Mouse (Mus musculus) layer of hippocampus, adult 9-11 months (tissue): Measurements from ENCODE around the gene Hs3st2.
"Not testable (repeated sequence)": the region's sequence is repeated elsewhere in the genome, so short reads cannot be mapped to it uniquely, and the experiment has no call there.

ENCODE experiments used
- DNase-seq: peaks from one replicate; pipeline ENCODE4 v3.0.0; 2022

Gene Hs3st2

DNA sequence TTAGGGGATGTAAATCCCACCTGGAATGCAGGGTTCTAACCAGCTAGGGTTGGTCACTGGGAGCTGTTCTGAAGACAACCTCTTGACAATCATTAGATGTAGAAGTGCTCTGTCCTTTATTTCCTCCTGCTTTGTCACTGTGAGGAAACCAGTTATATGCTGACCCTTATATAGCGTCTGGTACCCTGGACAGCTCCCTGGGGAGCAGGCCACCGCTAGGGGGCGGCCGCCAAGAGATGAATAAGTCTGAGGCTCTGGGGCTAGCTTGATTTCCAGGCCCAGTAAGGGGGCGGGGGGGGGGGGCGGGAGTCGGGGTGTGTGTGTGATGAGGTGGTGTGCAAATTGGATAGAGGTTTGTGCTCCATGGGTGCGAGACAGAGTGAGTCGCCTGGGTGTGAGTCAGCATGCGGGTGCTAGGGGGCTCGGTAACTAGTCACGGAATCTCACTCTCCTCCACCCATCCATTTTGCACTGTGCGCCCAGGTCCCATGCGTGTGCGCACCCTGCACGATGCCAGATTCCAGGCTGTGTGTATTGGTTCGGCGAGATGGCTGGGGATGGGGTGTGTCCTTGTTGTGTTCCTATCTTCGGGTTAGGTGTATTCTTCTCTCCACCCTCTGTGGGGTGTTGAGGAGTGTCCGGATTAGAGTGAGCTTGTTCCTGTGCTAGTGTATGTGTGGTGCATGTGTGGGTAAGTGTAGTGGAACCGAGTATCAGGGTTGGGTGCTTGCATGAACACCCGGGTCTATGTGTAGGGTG, at the start of gene Hs3st2:
Gene Hs3st2, plus strand, starts transcription at position 635 of the 759 bp plus-strand sequence.
- DNase-seq: peak; percentile 37

DNA sequence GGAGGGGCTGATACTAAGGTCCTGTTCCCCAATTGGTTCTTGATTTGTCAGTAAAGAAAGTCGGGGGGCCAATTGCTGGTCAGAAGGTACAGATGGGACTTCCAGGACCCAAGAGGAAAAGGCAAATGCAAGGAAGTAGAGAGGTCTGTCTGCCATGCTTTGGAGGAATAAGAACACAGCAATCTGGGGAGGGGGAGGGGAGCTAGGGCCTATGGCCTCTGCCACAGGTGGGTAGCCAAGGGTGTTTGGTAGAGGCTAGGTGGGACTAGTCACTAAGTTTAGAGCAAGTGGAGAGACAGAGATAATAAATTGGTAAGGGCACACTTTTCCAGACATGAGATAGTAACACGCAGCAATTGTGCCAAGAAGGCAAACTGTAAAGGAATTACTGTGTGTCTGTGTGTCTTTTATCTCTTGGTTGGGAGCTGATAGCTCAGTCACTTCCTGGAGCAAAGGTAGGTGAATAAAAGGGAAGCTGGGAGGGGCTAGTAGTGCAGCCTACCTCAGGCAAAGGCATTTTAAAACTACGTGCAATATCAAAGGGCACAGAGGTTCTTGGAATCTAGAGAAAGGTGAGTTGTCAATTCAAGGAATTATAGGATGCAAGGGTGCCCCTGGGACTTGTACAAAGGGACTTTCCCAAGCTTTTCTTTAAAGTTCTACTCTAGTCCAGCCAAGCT, 43.2 kb upstream of the Hs3st2 start:
- no peak for DNase-seq

DNA sequence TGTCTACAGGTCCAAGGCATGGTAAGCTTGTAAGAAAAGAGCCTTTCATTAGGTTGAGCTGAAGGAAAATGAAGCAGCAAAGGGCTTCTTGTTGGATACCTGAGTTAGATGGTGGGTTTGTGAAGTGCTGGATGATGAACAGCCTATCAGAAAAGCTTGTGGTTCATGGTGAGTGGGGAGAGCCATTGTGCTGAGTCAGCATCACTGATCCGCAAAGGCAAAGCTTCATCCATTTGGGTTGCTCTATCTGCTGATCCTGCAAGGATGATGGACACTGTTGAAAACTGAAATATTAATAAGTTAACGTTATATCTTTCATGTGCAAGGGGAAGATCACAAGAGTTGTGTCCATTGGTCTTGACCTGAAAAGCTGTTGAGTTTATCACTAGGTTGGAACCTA, 40.0 kb upstream of the Hs3st2 start:
- no peak for DNase-seq

DNA sequence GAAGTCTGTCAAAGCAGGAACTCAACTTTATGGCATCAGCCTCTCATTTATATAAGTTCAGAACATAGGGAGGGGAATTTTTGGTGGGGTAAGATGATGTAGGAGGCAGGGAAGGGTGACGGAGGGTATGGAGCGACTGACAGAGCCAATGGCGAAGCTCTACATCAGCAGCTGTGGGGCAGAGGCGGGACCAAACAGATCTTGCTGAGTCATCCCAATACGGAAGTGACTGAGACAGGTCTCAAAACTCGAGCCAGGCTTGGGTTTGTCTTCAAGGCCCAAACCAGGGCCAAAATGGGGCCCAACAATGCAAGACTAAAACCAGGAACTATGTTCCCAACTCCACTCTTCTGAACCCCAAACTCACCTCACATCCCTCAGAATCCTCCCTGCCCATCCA, 30.2 kb upstream of the Hs3st2 start:
- not testable (repeated sequence) for DNase-seq

DNA sequence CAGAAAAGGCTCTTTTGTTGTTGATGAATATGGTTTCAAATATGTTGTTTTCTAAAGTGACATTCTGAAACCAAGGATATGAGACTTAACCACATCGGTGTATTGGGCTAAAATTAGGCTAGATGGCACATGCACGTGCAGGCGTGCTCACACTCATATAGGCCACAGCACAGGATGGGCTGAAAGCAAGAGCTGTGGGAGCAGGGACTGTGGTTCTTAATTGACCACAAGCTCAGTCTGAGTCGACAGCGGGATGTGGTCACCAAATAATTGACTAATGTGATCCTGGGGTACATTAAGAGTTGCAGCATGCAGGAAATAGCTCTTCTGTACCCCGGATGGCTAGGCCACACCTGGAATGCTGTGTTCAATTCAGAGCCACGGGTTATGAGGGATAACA, 26.1 kb upstream of the Hs3st2 start:
- DNase-seq: no peak

DNA sequence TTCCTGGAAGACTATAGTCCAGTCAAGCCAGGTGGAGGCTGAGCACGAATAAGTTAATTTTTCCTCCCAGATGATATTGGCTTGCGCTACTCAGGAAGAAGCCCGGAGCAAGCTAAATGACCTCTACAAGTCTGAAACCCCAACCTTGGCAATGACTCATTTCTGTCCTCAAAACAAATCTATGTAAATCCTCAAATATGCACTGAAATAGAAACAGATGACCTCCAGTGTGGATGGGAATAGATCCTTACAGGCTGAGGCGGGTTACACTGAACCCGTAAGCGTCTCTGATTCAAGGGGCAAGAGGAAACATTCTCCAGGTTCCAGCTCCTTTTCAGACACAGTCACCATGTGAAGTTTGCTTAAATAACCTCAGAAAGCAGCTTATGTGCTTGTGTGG, 24.5 kb upstream of the Hs3st2 start:
- DNase-seq: no peak

DNA sequence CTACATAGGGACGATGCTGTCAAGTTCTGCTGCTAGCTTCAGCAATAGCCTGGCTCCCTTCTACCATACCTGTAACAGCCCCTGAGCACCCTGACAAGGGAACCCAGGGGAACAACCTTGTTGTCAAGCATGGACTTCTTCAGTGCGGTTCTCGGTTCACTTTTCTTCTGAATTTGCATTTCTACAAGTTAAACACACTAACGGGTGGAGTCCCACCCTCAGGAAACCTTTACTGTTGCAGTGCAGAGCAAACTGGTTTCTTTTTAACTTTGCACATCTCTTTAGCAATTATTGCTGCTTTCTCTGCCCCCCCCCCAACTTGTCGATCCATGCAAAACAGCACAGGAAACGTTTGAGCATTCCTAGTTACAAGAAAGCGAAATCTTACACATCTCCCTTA, 19.7 kb upstream of the Hs3st2 start:
- no peak for DNase-seq

DNA sequence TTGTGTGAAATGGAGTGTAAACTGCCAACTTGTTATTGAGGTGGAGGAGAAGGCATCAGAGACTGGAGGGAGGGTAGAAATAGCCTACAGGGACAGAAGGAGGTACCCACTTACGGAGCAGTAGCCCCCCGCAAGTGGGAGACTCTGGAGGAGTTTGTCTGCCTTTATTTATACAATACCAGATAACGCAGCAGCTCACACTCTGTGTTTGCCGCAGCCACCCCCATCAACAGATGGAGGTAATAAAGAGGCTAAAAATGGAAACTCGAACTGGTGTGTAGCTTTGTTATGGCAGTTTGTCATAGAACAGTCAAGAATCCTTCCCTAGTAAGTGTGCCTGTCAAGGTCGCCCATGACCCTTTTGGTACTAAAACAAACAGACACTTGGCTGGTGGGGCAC, 16.2 kb upstream of the Hs3st2 start:
- peak; percentile 55 for DNase-seq

DNA sequence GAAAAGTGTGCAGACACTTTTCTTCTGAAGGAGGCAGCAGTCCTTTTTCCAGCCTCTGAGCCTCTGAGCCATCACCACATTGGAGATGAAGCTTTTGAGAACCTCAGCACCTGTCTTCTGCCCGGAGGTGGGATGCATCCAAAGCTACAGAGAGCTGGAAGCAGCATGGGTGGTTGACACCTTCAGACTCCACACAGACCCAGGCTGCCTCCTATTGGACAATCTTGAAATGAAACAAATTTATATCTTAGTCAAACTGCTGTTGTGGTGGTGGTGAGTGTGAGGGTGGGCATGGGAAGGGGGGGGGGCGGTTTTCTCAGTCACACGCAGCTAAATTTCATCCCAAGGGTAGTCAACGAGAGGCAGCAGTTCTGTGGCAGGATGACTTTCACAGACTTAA, 12.7 kb upstream of the Hs3st2 start:
- DNase-seq: no peak

DNA sequence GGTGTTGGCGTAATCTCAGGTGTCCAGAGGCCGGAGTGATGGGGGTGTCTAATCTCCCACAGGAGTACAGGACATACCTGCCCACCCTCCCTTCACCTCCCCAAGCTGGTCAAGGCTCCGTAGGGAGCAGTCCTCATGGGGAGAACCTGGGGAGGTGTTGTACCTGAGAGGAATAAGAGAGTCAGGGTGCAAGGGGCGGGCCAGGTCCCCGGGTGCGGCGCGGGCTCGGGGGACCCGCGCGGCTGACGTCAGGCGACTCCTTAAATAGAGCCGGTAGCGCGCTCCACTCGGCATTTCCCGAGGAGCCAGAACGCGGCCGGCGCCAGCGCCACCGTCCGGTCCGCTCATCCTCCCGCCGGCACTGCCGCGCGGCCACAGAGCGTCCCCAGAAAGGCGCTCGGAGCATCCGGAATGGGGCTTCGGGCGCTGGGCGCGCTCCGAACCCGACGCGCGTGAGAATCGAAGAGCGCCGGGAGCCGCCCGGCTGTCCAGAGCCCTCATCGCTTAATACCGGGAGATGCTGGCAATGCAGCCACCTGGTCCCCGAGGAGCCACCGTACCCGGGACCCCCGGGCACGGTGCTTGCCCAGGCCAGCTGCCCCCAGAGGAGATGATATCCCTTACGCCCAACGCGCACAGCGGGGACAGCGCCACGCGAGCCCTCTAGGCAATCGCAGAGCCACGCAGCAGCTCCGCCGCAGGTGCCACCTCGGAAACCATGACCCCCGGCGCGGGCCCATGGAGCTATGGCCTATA, 503 bp downstream of the Hs3st2 start:
- peak; percentile 28 for DNase-seq

DNA sequence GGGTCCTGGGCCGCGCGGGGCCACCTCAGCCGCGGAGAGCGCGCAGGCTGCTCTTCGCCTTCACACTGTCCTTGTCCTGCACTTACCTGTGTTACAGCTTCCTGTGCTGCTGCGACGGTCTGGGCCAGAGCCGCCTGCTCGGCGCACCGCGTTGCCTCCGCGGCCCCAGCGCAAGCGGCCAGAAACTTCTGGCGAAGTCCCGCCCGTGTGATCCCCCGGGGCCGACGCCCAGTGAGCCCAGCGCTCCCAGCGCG, 1.0 kb downstream of the Hs3st2 start:
- no peak for DNase-seq

DNA sequence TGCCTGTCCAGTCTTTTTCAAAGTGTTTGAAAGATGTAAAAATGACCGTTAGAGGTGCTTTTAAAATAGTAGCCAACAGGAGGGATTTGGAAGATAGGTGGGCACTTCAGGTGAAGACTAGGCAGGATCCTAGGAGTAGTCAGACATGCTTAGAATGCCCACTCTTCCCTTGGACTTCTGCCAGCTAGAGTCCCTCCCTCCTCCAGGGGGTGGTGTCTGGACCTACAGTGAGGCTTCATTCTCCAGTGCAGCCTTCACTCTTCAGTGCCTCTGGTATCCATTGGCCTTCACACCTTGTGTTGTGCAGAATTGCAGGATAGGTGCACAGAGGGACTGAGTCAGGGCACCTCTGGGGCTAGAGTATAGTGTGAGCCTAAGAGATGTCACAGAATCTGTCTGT, 2.2 kb downstream of the Hs3st2 start:
- DNase-seq: no peak

DNA sequence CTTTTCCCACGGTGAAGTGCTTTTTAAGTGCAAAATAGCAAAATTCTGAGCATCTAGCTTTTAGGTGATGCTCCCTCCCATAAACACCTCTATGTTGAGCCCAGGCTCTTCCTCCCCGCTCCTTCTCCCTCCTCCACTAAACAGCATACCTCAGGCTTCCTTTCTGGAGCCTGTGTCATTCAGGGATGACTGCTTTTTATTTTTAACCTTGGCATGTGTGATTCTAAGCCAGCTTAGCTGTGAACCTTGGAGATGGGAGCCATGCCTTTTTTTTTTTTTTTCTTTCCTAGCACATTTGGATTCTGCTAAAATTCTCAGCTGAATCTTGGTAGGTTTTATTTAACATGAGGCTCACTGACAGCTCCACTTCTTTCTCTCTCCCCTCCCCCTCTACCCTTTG, 3.2 kb downstream of the Hs3st2 start:
- DNase-seq: no peak

DNA sequence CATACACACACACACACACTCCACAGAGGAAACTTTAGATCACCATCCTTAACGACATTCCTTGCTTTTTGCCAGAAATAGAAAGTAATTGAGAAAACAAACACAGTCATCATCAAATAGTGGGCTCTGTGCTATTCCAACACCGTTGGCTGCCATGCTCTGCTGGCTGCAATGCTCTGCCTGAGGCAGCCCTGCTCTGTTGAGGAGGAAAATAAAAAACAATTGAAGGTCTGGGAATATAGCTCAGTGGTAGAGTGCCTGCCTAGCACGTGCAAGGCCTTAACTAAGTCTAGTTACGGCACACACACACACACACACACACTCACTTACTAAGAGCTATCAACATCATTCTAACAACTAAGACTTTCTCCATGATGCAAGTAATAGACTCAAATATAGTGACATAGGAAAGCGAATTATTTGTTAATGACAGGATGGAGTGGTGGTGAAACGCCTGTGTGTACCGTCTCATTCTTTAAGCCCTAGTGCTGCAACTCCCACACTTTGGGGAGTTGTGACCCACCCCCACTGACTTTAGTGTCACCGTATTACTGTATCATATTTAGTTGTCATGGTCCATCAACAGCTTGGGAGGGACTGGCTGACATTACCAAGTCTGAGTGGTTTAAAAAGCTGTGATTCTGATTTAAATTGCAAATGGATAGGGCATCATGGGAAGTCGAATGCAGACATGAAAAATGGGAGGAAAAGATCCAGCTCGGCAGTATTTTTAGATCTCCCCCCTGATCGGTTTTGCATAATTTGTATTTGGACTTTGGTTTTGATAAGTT, 19.3 kb downstream of the Hs3st2 start:
- DNase-seq: no peak

DNA sequence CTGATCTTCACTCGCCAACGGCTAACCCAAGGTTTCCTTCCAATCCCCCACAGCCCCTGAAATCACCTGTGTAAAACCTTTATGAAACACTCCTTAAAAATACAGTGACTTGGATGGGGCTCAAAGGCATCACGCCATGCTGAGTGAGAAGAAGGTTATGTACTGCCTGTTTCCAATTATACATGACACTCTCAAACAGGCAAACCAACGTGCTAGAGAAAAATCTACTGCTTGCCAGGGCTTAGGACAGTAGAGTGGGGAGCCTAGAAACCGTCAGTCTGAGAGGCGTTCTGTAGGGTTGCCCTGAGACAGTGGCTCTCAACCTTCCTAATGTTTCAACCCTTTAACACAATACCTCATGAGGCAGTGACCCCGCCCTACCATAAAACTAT, 19.8 kb downstream of the Hs3st2 start:
- no peak for DNase-seq

DNA sequence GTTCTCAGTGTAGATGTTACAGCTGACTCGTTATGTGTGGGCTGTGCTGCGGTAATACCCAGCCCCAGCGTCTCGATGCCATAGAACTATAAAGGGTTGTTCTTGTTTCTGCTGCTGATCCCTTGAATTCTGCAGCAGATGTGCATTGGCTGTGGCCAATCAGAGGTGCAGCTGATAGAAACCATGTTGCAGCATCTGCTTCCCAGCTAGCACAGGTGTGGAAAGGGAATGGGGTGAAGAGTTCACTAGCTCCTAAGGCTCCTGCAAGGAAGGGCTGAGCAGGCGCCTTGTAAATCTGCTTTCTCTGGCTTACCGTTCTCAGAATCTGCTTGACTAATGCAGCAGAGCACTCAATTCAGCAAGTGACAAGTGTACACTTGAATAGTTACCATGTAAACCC, 45.2 kb downstream of the Hs3st2 start:
- DNase-seq: no peak

DNA sequence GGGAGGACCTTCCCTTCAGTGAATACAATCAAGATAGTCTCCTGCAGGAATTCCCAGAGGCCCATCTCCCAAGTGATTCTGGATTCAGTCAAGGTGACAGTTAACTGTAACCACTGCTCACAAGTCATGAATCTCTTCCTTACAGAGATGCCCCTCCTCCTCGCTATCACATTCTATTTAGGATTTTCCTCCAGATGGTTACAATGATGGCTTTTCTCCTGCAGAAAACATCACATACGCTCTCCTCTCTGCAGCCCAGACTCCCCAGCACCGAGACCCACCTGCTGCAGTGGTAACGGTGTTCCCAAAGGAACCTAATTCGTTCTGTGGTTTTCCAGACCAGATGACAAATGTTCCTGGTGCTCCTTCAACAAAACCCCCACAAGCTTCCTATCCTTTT, 49.5 kb downstream of the Hs3st2 start:
- DNase-seq: no peak

DNA sequence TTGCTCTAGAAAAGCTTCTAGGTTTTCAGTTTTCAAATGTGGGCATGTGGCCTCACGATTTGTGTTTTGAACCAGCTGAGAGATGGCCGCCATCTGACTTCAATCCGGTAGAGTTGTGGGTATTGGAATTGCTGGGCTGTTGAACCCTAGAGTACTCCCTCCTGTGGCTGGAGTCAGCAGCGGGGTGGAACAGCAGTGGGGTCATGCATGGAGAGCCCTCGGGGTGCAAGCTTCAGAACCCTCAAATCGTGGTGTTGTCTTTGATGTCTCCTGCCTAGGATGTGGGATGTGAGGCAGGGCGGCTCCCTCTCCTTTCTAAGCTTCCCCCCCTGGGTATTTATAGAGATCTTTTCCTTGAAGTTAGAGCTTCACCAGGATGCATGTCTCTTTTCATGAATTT, 52.7 kb downstream of the Hs3st2 start:
- no peak for DNase-seq

DNA sequence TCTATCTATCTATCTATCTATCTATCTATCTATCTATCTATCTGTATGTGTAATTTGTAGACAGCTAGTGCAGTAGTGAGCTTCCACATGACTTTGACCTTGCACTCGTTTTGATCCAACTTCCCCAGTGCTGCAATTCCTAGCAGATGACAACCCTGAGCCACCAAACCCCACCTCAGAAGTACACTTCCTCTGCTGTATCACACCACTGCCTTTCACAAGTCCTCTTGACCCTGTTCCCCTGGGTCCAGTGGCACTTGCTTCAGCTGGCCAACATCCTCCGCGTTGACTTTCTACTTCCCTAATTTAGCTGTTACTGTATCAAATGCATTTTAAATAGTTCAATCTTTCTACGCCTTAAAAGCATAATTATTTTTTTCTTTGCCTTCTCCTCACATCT, 54.6 kb downstream of the Hs3st2 start:
- peak; percentile 24 for DNase-seq

DNA sequence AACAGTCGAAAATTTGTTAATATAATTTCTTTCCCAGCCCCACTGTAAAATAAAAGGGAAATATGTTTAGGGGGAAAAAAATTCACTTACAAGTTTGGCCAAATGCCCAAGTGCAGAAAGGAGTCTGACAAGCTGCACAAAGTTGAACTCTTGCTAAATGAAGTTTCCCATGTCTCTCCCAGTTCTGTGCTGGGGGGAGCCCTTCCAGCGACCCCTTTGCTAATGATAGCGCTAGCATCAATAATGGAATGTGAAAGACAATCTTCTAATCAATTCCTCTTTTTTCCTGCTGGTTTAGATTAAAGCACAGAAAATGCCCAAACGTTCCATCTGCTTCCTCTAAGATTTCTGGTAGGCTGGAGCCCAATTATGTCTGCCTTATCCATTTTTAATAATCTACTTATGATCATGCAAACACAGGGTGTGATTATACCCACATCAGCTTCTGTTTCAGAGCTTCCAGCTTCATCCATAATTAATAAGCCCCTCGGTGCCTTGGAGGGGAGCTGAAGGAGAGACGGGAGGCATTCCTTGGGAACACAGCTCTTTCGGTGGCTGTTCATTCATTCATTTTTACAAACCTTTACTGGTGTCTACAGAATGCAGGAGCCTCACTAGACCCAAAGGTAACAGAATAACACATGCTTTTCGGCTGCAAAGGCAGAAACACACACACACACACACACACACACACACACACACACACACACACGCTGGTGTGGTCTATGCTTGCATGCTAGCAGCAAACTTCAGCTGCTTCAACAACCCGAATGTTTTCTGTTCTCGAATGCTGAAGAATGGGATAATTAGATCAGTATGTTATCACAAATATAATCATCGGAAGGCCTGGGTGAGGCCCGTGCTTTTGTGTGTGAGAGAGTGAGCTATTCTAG, 59.5 kb downstream of the Hs3st2 start:
- DNase-seq: peak; percentile 31

DNA sequence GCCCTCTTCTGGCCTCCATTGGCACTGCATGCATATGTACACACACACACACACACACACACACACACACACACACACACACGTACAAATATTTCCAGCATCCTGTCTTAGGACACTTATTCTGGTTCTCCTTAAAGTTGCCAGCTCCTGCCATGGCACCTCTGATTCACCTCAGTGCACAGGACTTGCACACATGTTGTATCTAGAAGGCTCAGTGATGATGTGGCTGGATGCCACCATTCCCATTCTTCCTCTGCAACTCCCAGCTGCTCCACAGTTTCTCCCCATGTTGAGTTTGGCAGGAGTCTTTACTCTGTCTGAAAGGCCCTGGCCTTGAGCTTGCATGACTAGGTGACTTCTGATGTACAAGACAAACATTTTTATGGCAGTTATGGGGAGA, 65.1 kb downstream of the Hs3st2 start:
- no peak for DNase-seq

DNA sequence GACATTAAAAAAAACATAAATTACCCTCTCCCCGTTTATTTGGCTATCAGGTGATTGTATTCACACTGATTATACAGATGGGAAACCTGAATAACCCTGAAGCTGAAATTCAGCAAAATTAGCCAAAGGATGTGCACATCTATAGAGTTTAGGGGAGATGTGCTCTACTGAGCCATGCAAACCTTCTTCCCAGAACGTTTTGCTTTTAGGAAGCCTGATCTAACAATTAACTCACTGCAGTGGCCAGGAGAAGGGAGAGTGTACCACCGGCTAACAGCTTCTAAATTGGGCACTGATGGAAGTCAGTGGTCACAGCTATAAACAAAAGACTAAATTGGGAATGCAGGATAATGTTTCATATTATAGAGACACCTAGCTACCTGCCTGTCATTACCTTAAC, 66.4 kb downstream of the Hs3st2 start:
- DNase-seq: no peak

DNA sequence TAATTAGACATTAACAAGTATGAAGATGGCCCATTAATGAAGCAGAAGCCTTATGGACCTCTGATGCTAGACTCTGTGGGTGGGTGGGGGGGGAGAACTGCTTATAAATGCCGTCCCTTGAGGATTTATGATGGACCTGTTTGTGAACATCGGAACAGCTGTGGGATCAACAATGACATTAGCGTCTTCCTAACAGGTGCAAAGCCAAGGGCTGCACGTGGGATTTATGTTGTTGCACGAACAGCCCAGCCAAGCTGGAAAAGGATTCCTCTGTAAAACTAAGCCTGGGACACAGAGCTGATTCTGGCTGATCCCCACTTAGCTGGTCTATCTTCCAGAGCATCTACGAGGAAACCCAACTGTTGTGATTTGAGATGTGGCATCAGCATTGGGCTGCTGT, 69.0 kb downstream of the Hs3st2 start:
- DNase-seq: no peak
